Mouse (Mus musculus) lung, adult 2 months (tissue): ENCODE results near the gene Cep70.

ENCODE experiments used
- CTCF ChIP-seq: fragments of 200-500 bp; IDR thresholded peaks from 2 replicates; pipeline ENCODE4 v1.5.1; 2011; ENCODE audit warnings: mild to moderate bottlenecking, low read length, control low read depth; ENCODE audit not compliant: insufficient read depth
- POLR2A ChIP-seq: fragments of 200-500 bp; IDR thresholded peaks from 2 replicates; pipeline ENCODE4 v1.6.1; 2011; ENCODE audit warnings: low read depth, mild to moderate bottlenecking, control low read depth, low read length, borderline replicate concordance; ENCODE audit errors: extremely low read depth

DNA sequence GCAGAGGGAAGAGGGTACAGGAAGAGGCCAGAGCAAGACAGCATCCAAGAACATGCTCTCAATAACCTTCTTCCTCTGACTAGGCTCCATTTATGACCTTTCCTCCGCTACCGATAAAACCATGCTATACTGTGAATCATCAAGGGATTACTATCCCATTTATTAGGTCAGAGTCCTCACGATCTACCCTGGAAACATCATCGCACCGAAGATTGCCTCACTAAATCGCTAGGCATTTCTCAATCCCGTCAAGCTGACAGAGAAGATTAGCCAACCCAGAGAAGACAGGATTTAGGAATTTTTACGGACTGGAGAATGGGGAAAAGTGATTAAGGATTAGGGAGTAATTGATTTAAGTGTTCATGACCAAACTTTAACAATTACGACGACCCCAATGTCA is 4.9 kb upstream of the Cep70 start:
- TF ChIP-seq POLR2A: no peak
- TF ChIP-seq CTCF: no peak
